Mouse (Mus musculus) gastrocnemius, postnatal 14 days (tissue): ENCODE data around the gene Tdg. TPM values are rescaled to one million over a fixed set of nuclear protein-coding genes. Genes with fewer than 3 reads are reported as not detected.

ENCODE experiments used
- total RNA-seq, 2 experiments: library from RNA; stranded (reverse); gene quantifications; 2 replicates each; pipeline ENCODE4 v1.2.3; 2021

Gene Tdg
- total RNA-seq, 2 experiments from 2014 or later = 16.2 to 18.8 TPM

Other genes with a start within 250 kb of the Tdg start
- gene Gm1553, start 137.2 kb upstream of the Tdg start, total RNA-seq = not detected
- 10 to 100 TPM; 24.4 to 26.3 TPM for gene 1190007I07Rik, start 6.6 kb upstream of the Tdg start, total RNA-seq
- gene Glt8d2, start 60.8 kb downstream of the Tdg start, total RNA-seq = 1 to 10 TPM; 5.4 to 6.3 TPM
- gene Hcfc2, start 66.3 kb downstream of the Tdg start, total RNA-seq = 10 to 100 TPM; 18.5 to 21.3 TPM
- 10 to 100 TPM; 24.0 to 30.3 TPM for gene Nfyb, start 134.3 kb downstream of the Tdg start, total RNA-seq
- 10 to 100 TPM; 27.5 to 30.4 TPM for gene Txnrd1, start 204.1 kb downstream of the Tdg start, total RNA-seq
- under 1 TPM; 0.41 to 0.86 TPM for gene Eid3, start 236.8 kb downstream of the Tdg start, total RNA-seq